Mouse (Mus musculus) neutrophil, adult 59 days (primary cell): Measurements from ENCODE around the gene Tmsb4x. TPM values are rescaled to one million over a fixed set of nuclear protein-coding genes. Genes with fewer than 3 reads are reported as not detected.

Experiments
- total RNA-seq, 2 experiments: library from RNA; stranded (reverse); gene quantifications; 1 replicate in 1 of 2; 2 replicates in 1 of 2; pipeline ENCODE4 v1.2.4; 2023

The Tmsb4x gene
- 1,000 to 10,000 TPM; 7,052 to 7,127 TPM for total RNA-seq

GRCm38 (mm10) chrX:167208978-167209754 is at the start of gene Tmsb4x:
TSS of gene Tmsb4x (minus strand) at chrX:167209315.

Other genes with a start within 250 kb of the Tmsb4x start
- 10 to 100 TPM; 43.5 to 47.3 TPM for gene Tlr8, start 55.0 kb upstream of the Tmsb4x start, total RNA-seq
- 10 to 100 TPM; 17.7 to 22.1 TPM for gene Tlr7, start 121.2 kb upstream of the Tmsb4x start, total RNA-seq
- 10 to 100 TPM; 10.4 to 11.6 TPM for gene Prps2, start 173.4 kb upstream of the Tmsb4x start, total RNA-seq